Mouse (Mus musculus): ENCODE data around the gene Igfals. TPM values are rescaled to one million over a fixed set of nuclear protein-coding genes. Genes with fewer than 3 reads are reported as not detected.

Gene Igfals
- polyA plus RNA-seq (2017; shearing (Covaris generic)) = not detected

GRCm38 (mm10) chr17:24865776-24866175 lies at the start of gene Igfals:
Gene Igfals, plus strand, starts transcription at chr17:24865997.

GRCm38 (mm10) chr17:24839842-24840241 lies 26.0 kb upstream of the Igfals start, which contains the start of gene Hagh:
Gene Hagh, plus strand, starts transcription at chr17:24840143.

GRCm38 (mm10) chr17:24850065-24850772 lies 15.6 kb upstream of the Igfals start, which contains the start of gene Fahd1:
Gene Fahd1, minus strand, starts transcription at chr17:24850364.

GRCm38 (mm10) chr17:24886134-24886931 lies 20.5 kb downstream of the Igfals start, which contains the start of the genes Nubp2 and Spsb3:
Gene Nubp2, minus strand, starts transcription at chr17:24886349.
Gene Spsb3, plus strand, starts transcription at chr17:24886643.

GRCm38 (mm10) chr17:24894995-24895547 lies 29.3 kb downstream of the Igfals start, which contains the start of the genes Eme2 and Mrps34:
Gene Eme2, minus strand, starts transcription at chr17:24895087.
Gene Mrps34, plus strand, starts transcription at chr17:24895116.

GRCm38 (mm10) chr17:24896241-24896992 lies 30.6 kb downstream of the Igfals start, which contains the start of gene Nme3:
Gene Nme3, plus strand, starts transcription at chr17:24896500.

Other genes starting within 250 kb of the Igfals start
- 46.5 TPM for gene Tsc2, start 233.4 kb upstream of the Igfals start, polyA plus RNA-seq (2017; shearing (Covaris generic))
- 7.4 TPM for gene Nthl1, start 233.3 kb upstream of the Igfals start, polyA plus RNA-seq (2017; shearing (Covaris generic))
- gene Slc9a3r2, start 215.7 kb upstream of the Igfals start, polyA plus RNA-seq (2017; shearing (Covaris generic)) = 0.26 TPM
- gene Npw, start 207.5 kb upstream of the Igfals start, polyA plus RNA-seq (2017; shearing (Covaris generic)) = not detected
- gene Zfp598, start 196.3 kb upstream of the Igfals start, polyA plus RNA-seq (2017; shearing (Covaris generic)) = 22.6 TPM
- 0.44 TPM for gene Syngr3, start 176.0 kb upstream of the Igfals start, polyA plus RNA-seq (2017; shearing (Covaris generic))
- gene Gfer, start 169.8 kb upstream of the Igfals start, polyA plus RNA-seq (2017; shearing (Covaris generic)) = 42.2 TPM
- 3.2 TPM for gene Noxo1, start 169.8 kb upstream of the Igfals start, polyA plus RNA-seq (2017; shearing (Covaris generic))
- 64.1 TPM for gene Tbl3, start 158.3 kb upstream of the Igfals start, polyA plus RNA-seq (2017; shearing (Covaris generic))
- gene Rnf151, start 147.9 kb upstream of the Igfals start, polyA plus RNA-seq (2017; shearing (Covaris generic)) = not detected
- 779 TPM for gene Rps2, start 147.9 kb upstream of the Igfals start, polyA plus RNA-seq (2017; shearing (Covaris generic))
- 194 TPM for gene Ndufb10, start 141.5 kb upstream of the Igfals start, polyA plus RNA-seq (2017; shearing (Covaris generic))
- not detected for gene Rpl3l, start 138.2 kb upstream of the Igfals start, polyA plus RNA-seq (2017; shearing (Covaris generic))
- 16.4 TPM for gene Msrb1, start 129.4 kb upstream of the Igfals start, polyA plus RNA-seq (2017; shearing (Covaris generic))
- gene Hs3st6, start 113.0 kb upstream of the Igfals start, polyA plus RNA-seq (2017; shearing (Covaris generic)) = not detected
- gene Meiob, start 61.7 kb upstream of the Igfals start, polyA plus RNA-seq (2017; shearing (Covaris generic)) = not detected
- 36.3 TPM for gene Hagh, start 25.9 kb upstream of the Igfals start, polyA plus RNA-seq (2017; shearing (Covaris generic))
- gene Fahd1, start 15.6 kb upstream of the Igfals start, polyA plus RNA-seq (2017; shearing (Covaris generic)) = 2.7 TPM
- 106 TPM for gene Nubp2, start 20.4 kb downstream of the Igfals start, polyA plus RNA-seq (2017; shearing (Covaris generic))
- gene Spsb3, start 20.6 kb downstream of the Igfals start, polyA plus RNA-seq (2017; shearing (Covaris generic)) = 64.5 TPM
- 46.2 TPM for gene Eme2, start 29.1 kb downstream of the Igfals start, polyA plus RNA-seq (2017; shearing (Covaris generic))
- gene Mrps34, start 29.1 kb downstream of the Igfals start, polyA plus RNA-seq (2017; shearing (Covaris generic)) = 95.9 TPM
- gene Nme3, start 30.5 kb downstream of the Igfals start, polyA plus RNA-seq (2017; shearing (Covaris generic)) = 56.5 TPM
- 52.6 TPM for gene Mapk8ip3, start 71.0 kb downstream of the Igfals start, polyA plus RNA-seq (2017; shearing (Covaris generic))
- 28.5 TPM for gene Jpt2, start 94.7 kb downstream of the Igfals start, polyA plus RNA-seq (2017; shearing (Covaris generic))
- 7.4 TPM for gene Cramp1l, start 149.8 kb downstream of the Igfals start, polyA plus RNA-seq (2017; shearing (Covaris generic))
- gene Ift140, start 150.1 kb downstream of the Igfals start, polyA plus RNA-seq (2017; shearing (Covaris generic)) = 19.5 TPM
- gene Tmem204, start 217.6 kb downstream of the Igfals start, polyA plus RNA-seq (2017; shearing (Covaris generic)) = 0.79 TPM
- gene Telo2, start 250.0 kb downstream of the Igfals start, polyA plus RNA-seq (2017; shearing (Covaris generic)) = 34.5 TPM